Mouse (Mus musculus): ENCODE data around the gene Kif5c. TPM values are rescaled to one million over a fixed set of nuclear protein-coding genes. Genes with fewer than 3 reads are reported as not detected.

Kif5c gene
- total RNA-seq, 2 experiments from 2014 or later = 0.24 to 1.1 TPM

- intact Hi-C loops (cut with DNase I) = no loop called here
- DNase-seq = no peak
These were observed 41.4 kb downstream of the Kif5c start for GRCm38 (mm10) chr2:49660375-49660923.

GRCm38 (mm10) chr2:49661348-49661747 lies 42.2 kb downstream of the Kif5c start:
- intact Hi-C loops (cut with DNase I) = no loop called here

GRCm38 (mm10) chr2:49661872-49662271 lies 42.8 kb downstream of the Kif5c start:
- no peak for DNase-seq
- intact Hi-C loops (cut with DNase I) = no loop called here

More at GRCm38 (mm10) chr2:49661348-49661747, 42.2 kb downstream of the Kif5c start:
- no peak for DNase-seq

GRCm38 (mm10) chr2:49671753-49672500 lies 52.8 kb downstream of the Kif5c start:
- intact Hi-C loops (cut with DNase I) = no loop called here
- no peak for DNase-seq

GRCm38 (mm10) chr2:49672501-49672874 lies 53.4 kb downstream of the Kif5c start:
- intact Hi-C loops (cut with DNase I) = no loop called here
- DNase-seq = no peak

- no peak for DNase-seq
- intact Hi-C loops (cut with DNase I) = no loop called here
These were observed 56.9 kb downstream of the Kif5c start for GRCm38 (mm10) chr2:49676020-49676419.

GRCm38 (mm10) chr2:49678386-49678785 lies 59.3 kb downstream of the Kif5c start:
- intact Hi-C loops (cut with DNase I) = no loop called here
- DNase-seq = no peak

- DNase-seq = no peak
- intact Hi-C loops (cut with DNase I) = no loop called here
These were observed 60.3 kb downstream of the Kif5c start for GRCm38 (mm10) chr2:49679135-49679964.

GRCm38 (mm10) chr2:49682754-49683153 lies 63.7 kb downstream of the Kif5c start:
- intact Hi-C loops (cut with DNase I) = no loop called here
- DNase-seq = no peak

- no peak for DNase-seq
- intact Hi-C loops (cut with DNase I) = no loop called here
These were observed 65.7 kb downstream of the Kif5c start for GRCm38 (mm10) chr2:49684808-49685207.

- intact Hi-C loops (cut with DNase I) = no loop called here
These were observed 71.3 kb downstream of the Kif5c start for GRCm38 (mm10) chr2:49690421-49690826.

GRCm38 (mm10) chr2:49691441-49691840 lies 72.3 kb downstream of the Kif5c start:
- no peak for DNase-seq
- intact Hi-C loops (cut with DNase I) = no loop called here

More at GRCm38 (mm10) chr2:49690421-49690826, 71.3 kb downstream of the Kif5c start:
- DNase-seq = no peak

- intact Hi-C loops (cut with DNase I) = no loop called here
These were observed 75.6 kb downstream of the Kif5c start for GRCm38 (mm10) chr2:49694727-49695126.

GRCm38 (mm10) chr2:49695461-49695860 lies 76.4 kb downstream of the Kif5c start:
- intact Hi-C loops (cut with DNase I) = no loop called here

More at GRCm38 (mm10) chr2:49694727-49695126, 75.6 kb downstream of the Kif5c start:
- DNase-seq = no peak

GRCm38 (mm10) chr2:49698851-49699250 lies 79.8 kb downstream of the Kif5c start:
- DNase-seq = no peak
- intact Hi-C loops (cut with DNase I) = no loop called here

More at GRCm38 (mm10) chr2:49695461-49695860, 76.4 kb downstream of the Kif5c start:
- no peak for DNase-seq

- intact Hi-C loops (cut with DNase I) = no loop called here
These were observed 81.3 kb downstream of the Kif5c start for GRCm38 (mm10) chr2:49700176-49700971.

GRCm38 (mm10) chr2:49710223-49710622 lies 91.1 kb downstream of the Kif5c start:
- no peak for DNase-seq
- intact Hi-C loops (cut with DNase I) = no loop called here

More at GRCm38 (mm10) chr2:49700176-49700971, 81.3 kb downstream of the Kif5c start:
- DNase-seq = peak in 1 of 2 experiments; percentile 14

GRCm38 (mm10) chr2:49711693-49712092 lies 92.6 kb downstream of the Kif5c start:
- DNase-seq = no peak
- intact Hi-C loops (cut with DNase I) = no loop called here

GRCm38 (mm10) chr2:49712336-49712887 lies 93.3 kb downstream of the Kif5c start:
- intact Hi-C loops (cut with DNase I) = no loop called here
- no peak for DNase-seq

GRCm38 (mm10) chr2:49716490-49716889 lies 97.4 kb downstream of the Kif5c start:
- intact Hi-C loops (cut with DNase I) = no loop called here
- no peak for DNase-seq
